Mouse (Mus musculus): ENCODE measurements around the gene Cd93. TPM values are rescaled to one million over a fixed set of nuclear protein-coding genes. Genes with fewer than 3 reads are reported as not detected.

Cd93 gene
- polyA plus RNA-seq, 1 experiment from 2014 or later = 25.8 TPM

DNA sequence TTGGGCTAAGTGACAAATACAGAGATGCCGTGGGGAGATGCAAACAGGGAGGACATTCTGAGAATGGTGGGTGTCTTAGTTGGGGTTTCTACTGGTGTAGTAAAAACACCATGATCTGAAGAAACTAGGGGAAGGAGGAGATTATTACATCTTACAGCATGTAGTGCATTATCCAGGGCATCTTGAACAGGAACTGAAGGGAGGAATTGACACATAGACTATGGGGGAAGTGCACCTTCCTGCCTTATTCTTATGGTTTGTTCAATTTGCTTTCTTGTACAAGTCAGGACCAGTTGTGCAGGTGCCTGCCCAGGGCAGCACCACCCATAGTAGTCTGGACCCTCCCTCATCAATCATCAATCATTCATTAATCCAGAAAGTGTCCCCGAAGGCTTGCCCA, 56.4 kb downstream of the Cd93 start:
- 72% methylated on average over 2 of the region's 2 CpGs for WGBS
- no peak overlapping the region for H3K27ac ChIP-seq (ENCODE audit: low read length)
- no peaks in the 10 kb centered on the region for H3K36me3 ChIP-seq (ENCODE audit: control insufficient read depth, insufficient read depth)
- no peak overlapping the region for H3K4me3 ChIP-seq (ENCODE audit: low read length)
- no peaks in the 10 kb centered on the region for H3K9me3 ChIP-seq (replicated peaks; ENCODE audit: control insufficient read depth, low read length)
- no peak overlapping the region for H3K9ac ChIP-seq (ENCODE audit: low read length)
- H3K27me3 ChIP-seq (ENCODE audit: control insufficient read depth, insufficient read depth, low read length) = no peaks in the 10 kb centered on the region
- H3K4me1 ChIP-seq (ENCODE audit: control insufficient read depth, insufficient read depth, low read length) = no peaks in the 10 kb centered on the region
- ATAC-seq (replicated peaks; ENCODE audit: extremely low read depth, insufficient read depth, low FRiP score) = no peak
- H3K4me2 ChIP-seq (ENCODE audit: low read depth, low read length) = no peak overlapping the region

Other genes starting within 250 kb of the Cd93 start
- gene Sstr4, start 48.2 kb downstream of the Cd93 start, polyA plus RNA-seq (2015; fragmentation: Nextera tagmentation; extraction: Ambion mirVana) = 0.34 and 0.38 TPM in 2 replicates
- gene Thbd, start 35.4 kb downstream of the Cd93 start, polyA plus RNA-seq (2015; fragmentation: Nextera tagmentation; extraction: Ambion mirVana) = 16.6 and 20.3 TPM in 2 replicates
- gene Nxt1, start 229.0 kb upstream of the Cd93 start, polyA plus RNA-seq (2015; fragmentation: Nextera tagmentation; extraction: Ambion mirVana) = 50.5 and 61.3 TPM in 2 replicates
- 15.9 and 17.5 TPM in 2 replicates for gene Gzf1, start 237.5 kb upstream of the Cd93 start, polyA plus RNA-seq (2015; fragmentation: Nextera tagmentation; extraction: Ambion mirVana)